Mouse (Mus musculus) liver, postnatal 0 days (tissue): ENCODE results near the gene March10.

ENCODE experiments used
- CTCF ChIP-seq: sonication (generic); IDR thresholded peaks from 2 replicates; pipeline ENCODE4 v1.5.1; 2016; ENCODE audit warnings: antibody characterized with exemption, low read depth
- EP300 ChIP-seq: IDR thresholded peaks from 2 replicates; pipeline ENCODE4 v1.6.1; 2016; ENCODE audit warnings: antibody characterized with exemption, low read depth, mild to moderate bottlenecking

- no peak for TF ChIP-seq CTCF
- no peak for TF ChIP-seq EP300
These were observed 10.7 kb upstream of the March10 start for GRCm38 (mm10) chr11:105467266-105467665.
